Mouse (Mus musculus): Measurements from ENCODE around the gene Foxa3. TPM values are rescaled to one million over a fixed set of nuclear protein-coding genes. Genes with fewer than 3 reads are reported as not detected.

The Foxa3 gene
- polyA plus RNA-seq, 2 experiments = 12.2 to 26.5 TPM

- no peaks in the 10 kb centered on the region for H3K9me3 ChIP-seq (ENCODE audit: control insufficient read depth, low read length)
- no peak for DNase-seq (ENCODE audit: low read depth in 3 of 3, low spot score in 3 of 3)
Observed at GRCm38 (mm10) chr7:19005417-19006121, 17.8 kb downstream of the Foxa3 start.

GRCm38 (mm10) chr7:19004631-19005079 lies 18.7 kb downstream of the Foxa3 start:
- DNase-seq (ENCODE audit: low read depth in 3 of 3, low spot score in 3 of 3) (no peak), ATAC-seq (ENCODE audit: insufficient read depth) (no peak)
- peak overlapping the region; percentile 79 for H3K4me2 ChIP-seq (ENCODE audit: low read depth)
- peaks cover 15 to 23% of the 10 kb centered on the region in 2 experiments for H3K4me1 ChIP-seq (replicated peaks; ENCODE audit: control insufficient read depth in 2 of 2, insufficient read depth in 2 of 2, low read length in 1 of 2)
- no peak overlapping the region for H3K27ac ChIP-seq
- no peaks in the 10 kb centered on the region for H3K9me3 ChIP-seq (ENCODE audit: control insufficient read depth, low read length)
- TF ChIP-seq CTCF (IDR thresholded peaks at IDR 0.05; ENCODE audit: low read depth) (0 out of 2 replicates have a peak, but pooled peaks have one; percentile 3), EP300 (IDR thresholded peaks at IDR 0.05; ENCODE audit: low read depth) (no peak)
- WGBS (ENCODE audit: insufficient replicate concordance) = 9% methylated on average over 34 of the region's 34 CpGs
- H3K27me3 ChIP-seq (ENCODE audit: control insufficient read depth, insufficient read depth, low read length) = no peaks in the 10 kb centered on the region
- no peaks in the 10 kb centered on the region for H3K36me3 ChIP-seq (replicated peaks; ENCODE audit: control insufficient read depth, insufficient read depth, low read depth)
- H3K9ac ChIP-seq (replicated peaks) = peak overlapping the region; percentile 80
- H3K4me3 ChIP-seq (ENCODE audit: insufficient read depth in 1 of 2, low read depth in 2 of 2, low read length in 2 of 2) = peak overlapping the region; percentile 58 to 82

More at GRCm38 (mm10) chr7:19005417-19006121, 17.8 kb downstream of the Foxa3 start:
- Histone ChIP-seq H3K4me2 (ENCODE audit: low read depth) (peak overlapping the region; percentile 79), H3K4me1 (replicated peaks; ENCODE audit: control insufficient read depth in 2 of 2, insufficient read depth in 2 of 2, low read length in 1 of 2) (peaks cover 13 to 23% of the 10 kb centered on the region in 2 experiments), H3K27ac (no peak overlapping the region), H3K4me3 (ENCODE audit: insufficient read depth in 1 of 2, low read depth in 2 of 2, low read length in 2 of 2) (peak overlapping the region; percentile 58 to 82; a peak in 3 of 4 replicates), H3K9ac (replicated peaks) (no peak overlapping the region), H3K36me3 (replicated peaks; ENCODE audit: control insufficient read depth, insufficient read depth, low read depth) (no peaks in the 10 kb centered on the region), H3K27me3 (ENCODE audit: control insufficient read depth, insufficient read depth, low read length) (no peaks in the 10 kb centered on the region)
- no peak for ATAC-seq (ENCODE audit: insufficient read depth)
- 75% methylated on average over 34 of the region's 34 CpGs for WGBS (ENCODE audit: insufficient replicate concordance)
- TF ChIP-seq CTCF (IDR thresholded peaks at IDR 0.05; ENCODE audit: low read depth) (no peak), EP300 (IDR thresholded peaks at IDR 0.05; ENCODE audit: low read depth) (no peak)

- peak within 1 kb of the TSS; percentile 58 to 82 for H3K4me3 ChIP-seq (ENCODE audit: insufficient read depth in 1 of 2, low read depth in 2 of 2, low read length in 2 of 2)
- H3K9me3 ChIP-seq (ENCODE audit: control insufficient read depth, low read length) = no peaks in the 10 kb centered on the region
- peaks cover 15 to 23% of the 10 kb centered on the region in 2 experiments for H3K4me1 ChIP-seq (replicated peaks; ENCODE audit: control insufficient read depth in 2 of 2, insufficient read depth in 2 of 2, low read length in 1 of 2)
- TF ChIP-seq EP300 (IDR thresholded peaks at IDR 0.05; ENCODE audit: low read depth) = no peak
- TF ChIP-seq CTCF (IDR thresholded peaks at IDR 0.05; ENCODE audit: low read depth) = peak; percentile 11; the same call in 1 of the 2 replicates
- ATAC-seq (ENCODE audit: insufficient read depth) (peak; percentile 66), DNase-seq (ENCODE audit: low read depth in 3 of 3, low spot score in 3 of 3) (peak; percentile 87 to 91 (median 90))
- peak within 1 kb of the TSS; percentile 79 for H3K4me2 ChIP-seq (ENCODE audit: low read depth)
- peak within 1 kb of the TSS; percentile 80 for H3K9ac ChIP-seq (replicated peaks)
- WGBS (ENCODE audit: insufficient replicate concordance) = under 1% methylated on average over 77 of the region's 90 CpGs
- H3K36me3 ChIP-seq (replicated peaks; ENCODE audit: control insufficient read depth, insufficient read depth, low read depth) = no peaks in the 10 kb centered on the region
- H3K27me3 ChIP-seq (ENCODE audit: control insufficient read depth, insufficient read depth, low read length) = no peaks in the 10 kb centered on the region
- peak within 1 kb of the TSS; percentile 79 for H3K27ac ChIP-seq
Observed at GRCm38 (mm10) chr7:19003902-19004630, 19.3 kb downstream of the Foxa3 start, which contains the start of gene Irf2bp1. Gene Irf2bp1 (plus strand): TSS chr7:19004044.

- Histone ChIP-seq H3K36me3 (replicated peaks; ENCODE audit: control insufficient read depth, insufficient read depth, low read depth) (no peaks in the 10 kb centered on the region), H3K27me3 (ENCODE audit: control insufficient read depth, insufficient read depth, low read length) (no peaks in the 10 kb centered on the region), H3K4me2 (ENCODE audit: low read depth) (peak overlapping the region; percentile 79), H3K4me1 (replicated peaks; ENCODE audit: control insufficient read depth in 2 of 2, insufficient read depth in 2 of 2, low read length in 1 of 2) (peaks cover 15 to 23% of the 10 kb centered on the region in 2 experiments), H3K27ac (peak overlapping the region; percentile 79), H3K4me3 (ENCODE audit: insufficient read depth in 1 of 2, low read depth in 2 of 2, low read length in 2 of 2) (peak overlapping the region; percentile 54 to 56), H3K9ac (replicated peaks) (peak overlapping the region; percentile 74), H3K9me3 (ENCODE audit: control insufficient read depth, low read length) (no peaks in the 10 kb centered on the region)
- 0% methylated on average over 17 of the region's 17 CpGs for WGBS (ENCODE audit: insufficient replicate concordance)
- TF ChIP-seq EP300 (IDR thresholded peaks at IDR 0.05; ENCODE audit: low read depth) = no peak
- no peak for TF ChIP-seq CTCF (IDR thresholded peaks at IDR 0.05; ENCODE audit: low read depth)
- DNase-seq (ENCODE audit: low read depth in 3 of 3, low spot score in 3 of 3) (peak; percentile 77 to 82 (median 78)), ATAC-seq (ENCODE audit: insufficient read depth) (peak; percentile 68)
Observed at GRCm38 (mm10) chr7:19002848-19003498, 20.4 kb downstream of the Foxa3 start.
